In genomic region chr3:159840817-159841390, GRCm38 (mm10) we compare ENCODE assay signal across 8 mouse cellular contexts. TPM values are rescaled to one million over a fixed set of nuclear protein-coding genes. Genes with fewer than 3 reads are reported as not detected.
DNase-seq lines count a peak whose midpoint lies in the region; ATAC-seq and TF ChIP-seq lines count a peak whose summit lies in the region.

No protein-coding gene starts in this region.

- 0% methylated on average over 12 of the region's 12 CpGs for WGBS in heart, embryonic 12.5 days
- WGBS in lung, adult 2 months: 1% methylated on average over 12 of the region's 12 CpGs
- WGBS in neural tube, embryonic 13.5 days: 2% methylated on average over 12 of the region's 12 CpGs

- peak overlapping the region; percentile 94 for H3K9ac ChIP-seq in heart, embryonic 12.5 days
- peak overlapping the region; percentile 75 for H3K9ac ChIP-seq in neural tube, embryonic 13.5 days

- no peaks in the 10 kb centered on the region for H3K9me3 ChIP-seq in heart, embryonic 12.5 days (replicated peaks)
- no peaks in the 10 kb centered on the region for H3K9me3 ChIP-seq in neural tube, embryonic 13.5 days

- peak overlapping the region; percentile 90 for H3K4me3 ChIP-seq in heart, embryonic 12.5 days
- peak overlapping the region; percentile 84 for H3K4me3 ChIP-seq in lung, adult 2 months (replicated peaks; ENCODE audit: extremely low read depth, low read depth, low read length)
- peak overlapping the region; percentile 64 for H3K4me3 ChIP-seq in neural tube, embryonic 13.5 days

- H3K36me3 ChIP-seq in heart, embryonic 12.5 days: no peaks in the 10 kb centered on the region
- no peaks in the 10 kb centered on the region for H3K36me3 ChIP-seq in neural tube, embryonic 13.5 days

- no peak for ATAC-seq in heart, embryonic 12.5 days (ENCODE audit: insufficient number of reproducible peaks, low FRiP score)
- no peak for ATAC-seq in neural tube, embryonic 13.5 days (ENCODE audit: low read depth)

- H3K4me1 ChIP-seq in heart, embryonic 12.5 days (replicated peaks): peaks cover 10% of the 10 kb centered on the region
- H3K4me1 ChIP-seq in lung, adult 2 months (ENCODE audit: control insufficient read depth, insufficient read depth, low read length): peaks cover 2% of the 10 kb centered on the region
- peaks cover 20% of the 10 kb centered on the region for H3K4me1 ChIP-seq in neural tube, embryonic 13.5 days (replicated peaks)

- TF ChIP-seq CTCF in lung, adult 2 months (IDR thresholded peaks at IDR 0.05; ENCODE audit: insufficient read depth, low read length): no peak

- no peak for TF ChIP-seq POLR2A in lung, adult 2 months (IDR thresholded peaks at IDR 0.05; ENCODE audit: borderline replicate concordance, extremely low read depth, low read depth, low read length)

- H3K27me3 ChIP-seq in heart, embryonic 12.5 days (replicated peaks): no peaks in the 10 kb centered on the region
- 0 out of 2 replicates have a peak, but pooled peaks cover 5% of the 10 kb centered on the region for H3K27me3 ChIP-seq in neural tube, embryonic 13.5 days

- H3K4me2 ChIP-seq in heart, embryonic 12.5 days: peak overlapping the region; percentile 91
- H3K4me2 ChIP-seq in neural tube, embryonic 13.5 days: peak overlapping the region; percentile 93

- peak overlapping the region; percentile 94 for H3K27ac ChIP-seq in heart, embryonic 12.5 days (ENCODE audit: poor library complexity, severe bottlenecking)
- 0 out of 2 replicates have a peak overlapping the region, but pooled peaks have one; percentile 73 for H3K27ac ChIP-seq in neural tube, embryonic 13.5 days (replicated peaks)

- peak; percentile 23 to 30 for DNase-seq in right cerebral cortex, adult 2 months (ENCODE audit: low spot score in 2 of 2)
- no peak for DNase-seq in right cerebral cortex, postnatal 36 days (ENCODE audit: low spot score in 2 of 2)
- peak; percentile 27 for DNase-seq in embryo, embryonic 10 days (ENCODE audit: low spot score)
- DNase-seq in kidney, adult 8-10 months: peak; percentile 17 to 31
- peak; percentile 60 for DNase-seq in lung, adult 2 months
- no peak for DNase-seq in Muller cell, postnatal 12 days (ENCODE audit: inconsistent ontology term)

RNA-seq across cellular contexts. Expression of gene Wls, which starts 1.4 kb away (rescaled TPM):
- 148 and 153 TPM in 2 replicates for polyA plus RNA-seq in heart, embryonic 12.5 days (2016; fragmentation: Nextera tagmentation; extraction: Ambion mirVana)
- 31.3 and 56.4 TPM in 2 replicates for polyA plus RNA-seq in lung, adult 2 months (2012; rRNA removed)
- 80.1 and 80.5 TPM in 2 replicates for polyA plus RNA-seq in neural tube, embryonic 13.5 days (2015; fragmentation: Nextera tagmentation; extraction: Ambion mirVana)

Comparison
In these comparisons a context has a peak if more than half of its experiments do, and no peak if none do; other contexts are left out.
1. DNase-seq: peak in right cerebral cortex, adult 2 months (2 of 2), embryo, embryonic 10 days (single experiment), kidney, adult 8-10 months (2 of 2) and lung, adult 2 months (single experiment); none in right cerebral cortex, postnatal 36 days (0 of 2) and Muller cell, postnatal 12 days (single experiment).
2. Peak in every context shown above with its lines, with median percentiles within 50 percentile points of each other: H3K4me3 ChIP-seq.